12 mouse cellular contexts compared by ENCODE assay signal in genomic region chr3:139397077-139397865, GRCm38 (mm10).
DNase-seq lines count a peak whose midpoint lies in the region; ATAC-seq and TF ChIP-seq lines count a peak whose summit lies in the region.
"Had no signal": no experiment of that assay in that cellular context is flagged by ENCODE, and none has a peak within 500 bp of the region (broad histone marks: within the 10 kb centered on the region; RNA-seq: fewer than 3 reads in every experiment).

No protein-coding gene starts in this region.

- no peaks in the 10 kb centered on the region for H3K27me3 ChIP-seq in kidney, postnatal 0 days (ENCODE audit: insufficient read depth, low read length)
- no peaks in the 10 kb centered on the region for H3K27me3 ChIP-seq in neural tube, embryonic 11.5 days (ENCODE audit: control insufficient read depth, insufficient read depth, low read length)
- H3K27me3 ChIP-seq in intestine, embryonic 16.5 days (replicated peaks; ENCODE audit: control insufficient read depth, insufficient read depth, low read length), result no peaks in the 10 kb centered on the region
- no peaks in the 10 kb centered on the region for H3K27me3 ChIP-seq in stomach, embryonic 15.5 days (replicated peaks)
- H3K27me3 ChIP-seq in liver, postnatal 0 days (ENCODE audit: insufficient read depth, low read length), result no peaks in the 10 kb centered on the region
- H3K27me3 ChIP-seq: heart, embryonic 15.5 days had no signal

- TF ChIP-seq EP300 in liver, postnatal 0 days (IDR thresholded peaks at IDR 0.05; ENCODE audit: low read depth), result no peak

- no peaks in the 10 kb centered on the region for H3K36me3 ChIP-seq in kidney, postnatal 0 days (ENCODE audit: insufficient read depth, low read length)
- H3K36me3 ChIP-seq in neural tube, embryonic 11.5 days (ENCODE audit: control insufficient read depth, insufficient read depth, low read length), result no peaks in the 10 kb centered on the region
- H3K36me3 ChIP-seq in intestine, embryonic 16.5 days (ENCODE audit: control insufficient read depth, insufficient read depth, low read length), result no peaks in the 10 kb centered on the region; the same call in 1 of the 2 replicates
- no peaks in the 10 kb centered on the region for H3K36me3 ChIP-seq in stomach, embryonic 15.5 days
- H3K36me3 ChIP-seq in liver, postnatal 0 days (replicated peaks; ENCODE audit: insufficient read depth, low read length), result no peaks in the 10 kb centered on the region
- H3K36me3 ChIP-seq: heart, embryonic 15.5 days had no signal

- H3K9me3 ChIP-seq in kidney, postnatal 0 days (replicated peaks; ENCODE audit: low read length), result no peaks in the 10 kb centered on the region
- no peaks in the 10 kb centered on the region for H3K9me3 ChIP-seq in neural tube, embryonic 11.5 days (ENCODE audit: control insufficient read depth, low read length)
- peaks cover 4% of the 10 kb centered on the region; the same call in 1 of the 2 replicates for H3K9me3 ChIP-seq in intestine, embryonic 16.5 days (ENCODE audit: control insufficient read depth, low read length)
- H3K9me3 ChIP-seq in stomach, embryonic 15.5 days, result no peaks in the 10 kb centered on the region
- no peaks in the 10 kb centered on the region for H3K9me3 ChIP-seq in liver, postnatal 0 days (ENCODE audit: low read length)
- H3K9me3 ChIP-seq: heart, embryonic 15.5 days had no signal

- DNase-seq in kidney, postnatal 0 days (ENCODE audit: low spot score), result peak; percentile 80
- DNase-seq in kidney, postnatal 36 days, result no peak
- DNase-seq in neural tube, embryonic 11.5 days (ENCODE audit: low spot score), result peak; percentile 13
- DNase-seq in neural tube, embryonic 10.5 days (ENCODE audit: extremely low spot score, low spot score), result no peak
- no peak for DNase-seq in liver, postnatal 0 days
- DNase-seq: gastrocnemius, adult 2 months; layer of hippocampus, postnatal 36 days; thymus, postnatal 4 days had no signal

- no peak overlapping the region for H3K4me2 ChIP-seq in kidney, postnatal 0 days (ENCODE audit: low read length)
- H3K4me2 ChIP-seq in neural tube, embryonic 11.5 days (ENCODE audit: low read depth), result no peak overlapping the region
- no peak overlapping the region for H3K4me2 ChIP-seq in intestine, embryonic 16.5 days (ENCODE audit: low read depth, low read length)
- peak overlapping the region; percentile 16; the same call in 1 of the 2 replicates for H3K4me2 ChIP-seq in stomach, embryonic 15.5 days
- H3K4me2 ChIP-seq in liver, postnatal 0 days (ENCODE audit: low read depth, low read length), result no peak overlapping the region
- H3K4me2 ChIP-seq: heart, embryonic 15.5 days had no signal

- 36% methylated on average over 9 of the region's 9 CpGs for WGBS in kidney, postnatal 0 days
- WGBS in neural tube, embryonic 11.5 days, result 64% methylated on average over 9 of the region's 9 CpGs
- 43% methylated on average over 9 of the region's 9 CpGs for WGBS in intestine, embryonic 16.5 days
- WGBS in stomach, embryonic 15.5 days, result 29% methylated on average over 9 of the region's 9 CpGs
- WGBS in liver, postnatal 0 days (ENCODE audit: insufficient replicate concordance), result 67% methylated on average over 9 of the region's 9 CpGs

- no peak overlapping the region for H3K27ac ChIP-seq in kidney, postnatal 0 days
- no peak overlapping the region for H3K27ac ChIP-seq in neural tube, embryonic 11.5 days (ENCODE audit: low read depth, low read length)
- H3K27ac ChIP-seq in intestine, embryonic 16.5 days (ENCODE audit: low read length), result no peak overlapping the region
- H3K27ac ChIP-seq in stomach, embryonic 15.5 days, result no peak overlapping the region
- H3K27ac ChIP-seq in liver, postnatal 0 days (ENCODE audit: low read depth), result no peak overlapping the region
- H3K27ac ChIP-seq: gastrocnemius, adult 2 months; heart, embryonic 15.5 days; liver, embryonic 14.5 days had no signal

- ATAC-seq in kidney, postnatal 0 days (replicated peaks; ENCODE audit: low FRiP score, low read depth), result peak; percentile 83
- no peak for ATAC-seq in neural tube, embryonic 11.5 days (ENCODE audit: insufficient read depth, low FRiP score, low TSS enrichment)
- peak; percentile 74 for ATAC-seq in intestine, embryonic 16.5 days
- ATAC-seq in stomach, embryonic 15.5 days (ENCODE audit: insufficient read depth, low FRiP score, low read depth), result peak; percentile 79; the same call in 1 of the 2 replicates
- no peak for ATAC-seq in liver, postnatal 0 days

- TF ChIP-seq CTCF in kidney, postnatal 0 days (IDR thresholded peaks at IDR 0.05; ENCODE audit: low read depth), result no peak
- TF ChIP-seq CTCF in liver, postnatal 0 days (IDR thresholded peaks at IDR 0.05; ENCODE audit: low read depth), result no peak

- no peak overlapping the region for H3K4me3 ChIP-seq in kidney, postnatal 0 days (replicated peaks; ENCODE audit: low read depth, low read length)
- H3K4me3 ChIP-seq in neural tube, embryonic 11.5 days (ENCODE audit: low read depth, low read length), result no peak overlapping the region
- no peak overlapping the region for H3K4me3 ChIP-seq in intestine, embryonic 16.5 days (ENCODE audit: low read length)
- H3K4me3 ChIP-seq in stomach, embryonic 15.5 days (replicated peaks), result no peak overlapping the region
- H3K4me3 ChIP-seq in liver, postnatal 0 days (ENCODE audit: low read depth, low read length), result no peak overlapping the region
- H3K4me3 ChIP-seq: gastrocnemius, adult 2 months; heart, embryonic 15.5 days had no signal

- no peak overlapping the region for H3K9ac ChIP-seq in kidney, postnatal 0 days (ENCODE audit: low read depth, low read length)
- no peak overlapping the region for H3K9ac ChIP-seq in neural tube, embryonic 11.5 days (ENCODE audit: low read length)
- H3K9ac ChIP-seq in intestine, embryonic 16.5 days (ENCODE audit: low read depth, low read length), result no peak overlapping the region
- no peak overlapping the region for H3K9ac ChIP-seq in stomach, embryonic 15.5 days
- no peak overlapping the region for H3K9ac ChIP-seq in liver, postnatal 0 days (replicated peaks)
- H3K9ac ChIP-seq: heart, embryonic 15.5 days; liver, embryonic 14.5 days had no signal

- no peaks in the 10 kb centered on the region for H3K4me1 ChIP-seq in kidney, postnatal 0 days (replicated peaks; ENCODE audit: insufficient read depth, low read length)
- no peaks in the 10 kb centered on the region for H3K4me1 ChIP-seq in neural tube, embryonic 11.5 days (ENCODE audit: control insufficient read depth, insufficient read depth, low read length)
- no peaks in the 10 kb centered on the region for H3K4me1 ChIP-seq in intestine, embryonic 16.5 days (ENCODE audit: control insufficient read depth, insufficient read depth, low read length)
- no peaks in the 10 kb centered on the region for H3K4me1 ChIP-seq in stomach, embryonic 15.5 days
- no peaks in the 10 kb centered on the region for H3K4me1 ChIP-seq in liver, postnatal 0 days (ENCODE audit: insufficient read depth)
- H3K4me1 ChIP-seq: heart, embryonic 15.5 days had no signal

Comparison
In these comparisons a context has a peak if more than half of its experiments do, and no peak if none do; other contexts are left out.
1. DNase-seq: peak in kidney, postnatal 0 days (single experiment) and neural tube, embryonic 11.5 days (single experiment); none in kidney, postnatal 36 days (0 of 2), neural tube, embryonic 10.5 days (single experiment) and liver, postnatal 0 days (single experiment).
2. ATAC-seq: peak in kidney, postnatal 0 days (single experiment), intestine, embryonic 16.5 days (single experiment) and stomach, embryonic 15.5 days (single experiment); none in neural tube, embryonic 11.5 days (single experiment) and liver, postnatal 0 days (single experiment).